ENCODE assay signal across 11 mouse cellular contexts in genomic region chr2:160364666-160365065, GRCm38 (mm10). TPM values are rescaled to one million over a fixed set of nuclear protein-coding genes. Genes with fewer than 3 reads are reported as not detected.
DNase-seq lines count a peak whose midpoint lies in the region; ATAC-seq and TF ChIP-seq lines count a peak whose summit lies in the region.
"Had no signal": no experiment of that assay in that cellular context is flagged by ENCODE, and none has a peak within 500 bp of the region (broad histone marks: within the 10 kb centered on the region; RNA-seq: fewer than 3 reads in every experiment).

No protein-coding gene starts in this region.

- H3K4me1 ChIP-seq in embryonic facial prominence, embryonic 13.5 days, result peaks cover 55% of the 10 kb centered on the region
- H3K4me1 ChIP-seq in hindbrain, embryonic 16.5 days (ENCODE audit: control insufficient read depth, insufficient read depth, low read depth, low read length), result peaks cover 28% of the 10 kb centered on the region
- peaks cover 61% of the 10 kb centered on the region for H3K4me1 ChIP-seq in midbrain, embryonic 15.5 days

- TF ChIP-seq CTCF in layer of hippocampus, adult 2 months (conservative IDR thresholded peaks at IDR 0.05), result no peak

- H3K4me3 ChIP-seq in layer of hippocampus, adult 2 months, result peak overlapping the region; percentile 57
- peak overlapping the region; percentile 65 for H3K4me3 ChIP-seq in embryonic facial prominence, embryonic 13.5 days
- H3K4me3 ChIP-seq in hindbrain, embryonic 16.5 days (ENCODE audit: low read length), result peak overlapping the region; percentile 64
- H3K4me3 ChIP-seq in midbrain, embryonic 15.5 days, result peak overlapping the region; percentile 63

- ATAC-seq in embryonic facial prominence, embryonic 13.5 days (ENCODE audit: insufficient number of reproducible peaks, insufficient read depth, low FRiP score, low TSS enrichment, low read depth), result no peak
- ATAC-seq in hindbrain, embryonic 16.5 days, result no peak
- no peak for ATAC-seq in midbrain, embryonic 15.5 days (replicated peaks)

- peak overlapping the region; percentile 93 for H3K4me2 ChIP-seq in embryonic facial prominence, embryonic 13.5 days
- peak overlapping the region; percentile 98 for H3K4me2 ChIP-seq in hindbrain, embryonic 16.5 days (ENCODE audit: low read length)
- peak overlapping the region; percentile 97 for H3K4me2 ChIP-seq in midbrain, embryonic 15.5 days

- no peak for DNase-seq in layer of hippocampus, adult 2 months (ENCODE audit: low spot score in 2 of 2)
- no peak for DNase-seq in layer of hippocampus, postnatal 36 days
- no peak for DNase-seq in yolk sac, embryonic 10.5 days (ENCODE audit: low spot score)
- DNase-seq in thymus, postnatal 10 days (ENCODE audit: low spot score in 2 of 2), result no peak
- no peak for DNase-seq in spleen, postnatal 36 days (ENCODE audit: low spot score in 2 of 2)
- DNase-seq: right cerebral cortex, postnatal 14 days had no signal

- H3K27ac ChIP-seq in layer of hippocampus, adult 2 months, result 0 out of 2 replicates have a peak overlapping the region, but pooled peaks have one; percentile 86
- no peak overlapping the region for H3K27ac ChIP-seq in embryonic facial prominence, embryonic 13.5 days
- H3K27ac ChIP-seq in hindbrain, embryonic 16.5 days (ENCODE audit: low read depth, low read length), result no peak overlapping the region
- H3K27ac ChIP-seq in midbrain, embryonic 15.5 days, result no peak overlapping the region

- no peaks in the 10 kb centered on the region for H3K36me3 ChIP-seq in embryonic facial prominence, embryonic 13.5 days
- H3K36me3 ChIP-seq in hindbrain, embryonic 16.5 days (ENCODE audit: control insufficient read depth, insufficient read depth, low read length), result no peaks in the 10 kb centered on the region
- H3K36me3 ChIP-seq in midbrain, embryonic 15.5 days (replicated peaks), result no peaks in the 10 kb centered on the region

- 1% methylated on average over 12 of the region's 12 CpGs for WGBS in embryonic facial prominence, embryonic 13.5 days
- WGBS in hindbrain, embryonic 16.5 days, result 2% methylated on average over 12 of the region's 12 CpGs
- 3% methylated on average over 12 of the region's 12 CpGs for WGBS in midbrain, embryonic 15.5 days

- H3K9ac ChIP-seq in embryonic facial prominence, embryonic 13.5 days, result peak overlapping the region; percentile 84
- H3K9ac ChIP-seq in hindbrain, embryonic 16.5 days (ENCODE audit: low read depth, low read length), result no peak overlapping the region
- no peak overlapping the region for H3K9ac ChIP-seq in midbrain, embryonic 15.5 days

- peaks cover 77% of the 10 kb centered on the region for H3K27me3 ChIP-seq in embryonic facial prominence, embryonic 13.5 days
- peaks cover 51% of the 10 kb centered on the region for H3K27me3 ChIP-seq in hindbrain, embryonic 16.5 days (replicated peaks; ENCODE audit: control insufficient read depth, insufficient read depth, low read length)
- H3K27me3 ChIP-seq in midbrain, embryonic 15.5 days (replicated peaks), result peaks cover 57% of the 10 kb centered on the region

- H3K9me3 ChIP-seq in embryonic facial prominence, embryonic 13.5 days, result no peaks in the 10 kb centered on the region
- no peaks in the 10 kb centered on the region for H3K9me3 ChIP-seq in hindbrain, embryonic 16.5 days (ENCODE audit: control insufficient read depth, low read length)
- H3K9me3 ChIP-seq in midbrain, embryonic 15.5 days, result no peaks in the 10 kb centered on the region

RNA-seq across cellular contexts. Expression of gene Mafb, which starts 2.2 kb away (rescaled TPM):
- 10 to 100 TPM; 11.9 to 12.8 TPM for total RNA-seq in layer of hippocampus, adult 2 months (2021)
- 10 to 100 TPM; 13.8 to 14.3 TPM for total RNA-seq in layer of hippocampus, postnatal 36 days (2021)
- polyA plus RNA-seq in embryonic facial prominence, embryonic 13.5 days (2015; fragmentation: Nextera tagmentation; extraction: Ambion mirVana), result 24.2 and 26.8 TPM in 2 replicates
- polyA plus RNA-seq in hindbrain, embryonic 16.5 days (2015; fragmentation: Nextera tagmentation; extraction: Ambion mirVana), result 20.0 and 23.1 TPM in 2 replicates
- polyA plus RNA-seq in midbrain, embryonic 15.5 days (2015; fragmentation: Nextera tagmentation; extraction: Ambion mirVana), result 6.5 TPM in 2 replicates
- total RNA-seq: MEL had no signal

RNA-seq across cellular contexts. Expression of gene Gm826, which starts 30.7 kb away (rescaled TPM):
- total RNA-seq in layer of hippocampus, adult 2 months (2021), result not detected
- total RNA-seq in layer of hippocampus, postnatal 36 days (2021), result not detected
- 0.95 TPM in 1 of 2 replicates, not detected in the other for polyA plus RNA-seq in embryonic facial prominence, embryonic 13.5 days (2015; fragmentation: Nextera tagmentation; extraction: Ambion mirVana)
- not detected in 2 replicates for polyA plus RNA-seq in hindbrain, embryonic 16.5 days (2015; fragmentation: Nextera tagmentation; extraction: Ambion mirVana)
- not detected in 2 replicates for polyA plus RNA-seq in midbrain, embryonic 15.5 days (2015; fragmentation: Nextera tagmentation; extraction: Ambion mirVana)
- total RNA-seq: layer of hippocampus, postnatal 14 days; MEL had no signal
